Mouse (Mus musculus): Measurements from ENCODE around the gene Mpp4. TPM values are rescaled to one million over a fixed set of nuclear protein-coding genes. Genes with fewer than 3 reads are reported as not detected.

Mpp4 gene
- polyA plus RNA-seq, 1 experiment from 2014 or later = 0.16 TPM

GRCm38 (mm10) chr1:59180003-59180402 is 16.8 kb upstream of the Mpp4 start:
- no peak overlapping the region for H3K27ac ChIP-seq
- peaks cover 43% of the 10 kb centered on the region for H3K36me3 ChIP-seq (ENCODE audit: inconsistent target)
- 64% methylated on average over 3 of the region's 3 CpGs for WGBS (ENCODE audit: missing documents)

GRCm38 (mm10) chr1:59178401-59178800 is 15.2 kb upstream of the Mpp4 start:
- peaks cover 36% of the 10 kb centered on the region for H3K36me3 ChIP-seq (ENCODE audit: inconsistent target)
- 96% methylated on average over 10 of the region's 10 CpGs for WGBS (ENCODE audit: missing documents)
- no peaks in the 10 kb centered on the region for H3K79me2 ChIP-seq (ENCODE audit: inconsistent target)
- H3K27ac ChIP-seq = no peak overlapping the region
- H3K4me3 ChIP-seq (ENCODE audit: inconsistent target) = no peak overlapping the region

More at GRCm38 (mm10) chr1:59180003-59180402, 16.8 kb upstream of the Mpp4 start:
- no peak overlapping the region for H3K4me3 ChIP-seq (ENCODE audit: inconsistent target)
- H3K79me2 ChIP-seq (ENCODE audit: inconsistent target) = no peaks in the 10 kb centered on the region

GRCm38 (mm10) chr1:59174514-59175373 is 11.6 kb upstream of the Mpp4 start:
- H3K4me3 ChIP-seq (ENCODE audit: inconsistent target) = no peak overlapping the region
- 73% methylated on average over 10 of the region's 10 CpGs for WGBS (ENCODE audit: missing documents)
- no peaks in the 10 kb centered on the region for H3K79me2 ChIP-seq (ENCODE audit: inconsistent target)
- H3K36me3 ChIP-seq (ENCODE audit: inconsistent target) = peaks cover 30% of the 10 kb centered on the region
- H3K27ac ChIP-seq = no peak overlapping the region

GRCm38 (mm10) chr1:59173023-59173422 is 9.8 kb upstream of the Mpp4 start:
- H3K27ac ChIP-seq = no peak overlapping the region
- H3K36me3 ChIP-seq (ENCODE audit: inconsistent target) = peaks cover 24% of the 10 kb centered on the region
- WGBS (ENCODE audit: missing documents) = 36% methylated on average over 5 of the region's 5 CpGs
- no peak overlapping the region for H3K4me3 ChIP-seq (ENCODE audit: inconsistent target)
- no peaks in the 10 kb centered on the region for H3K79me2 ChIP-seq (ENCODE audit: inconsistent target)

DNA sequence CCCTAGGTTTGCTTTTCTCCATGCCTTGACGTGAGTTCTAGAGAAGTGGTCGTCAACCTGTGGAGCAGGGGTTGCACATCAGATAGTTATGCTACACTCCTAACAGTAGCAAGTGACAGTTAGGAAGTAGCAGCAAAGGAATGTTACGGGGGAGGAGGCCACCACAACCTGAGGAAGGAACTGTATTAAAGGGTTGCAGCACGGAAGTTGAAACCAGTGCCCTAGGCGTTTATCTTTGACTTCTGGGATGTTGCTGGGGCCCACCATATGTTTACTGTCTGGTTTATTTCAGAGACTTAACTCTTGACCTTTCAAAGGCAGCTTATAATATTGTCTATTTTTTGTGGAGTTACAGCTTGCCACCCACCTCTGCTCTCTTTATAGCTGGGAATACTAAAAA is 8.7 kb upstream of the Mpp4 start:
- H3K4me3 ChIP-seq (ENCODE audit: inconsistent target) = no peak overlapping the region
- H3K79me2 ChIP-seq (ENCODE audit: inconsistent target) = no peaks in the 10 kb centered on the region
- no peak overlapping the region for H3K27ac ChIP-seq
- peaks cover 29% of the 10 kb centered on the region for H3K36me3 ChIP-seq (ENCODE audit: inconsistent target)
- WGBS (ENCODE audit: missing documents) = 36% methylated on average over 5 of the region's 5 CpGs

GRCm38 (mm10) chr1:59170290-59170689 is 7.1 kb upstream of the Mpp4 start:
- Histone ChIP-seq H3K4me3 (ENCODE audit: inconsistent target) (no peak overlapping the region), H3K27ac (no peak overlapping the region), H3K79me2 (ENCODE audit: inconsistent target) (no peaks in the 10 kb centered on the region), H3K36me3 (ENCODE audit: inconsistent target) (peaks cover 36% of the 10 kb centered on the region)
- WGBS (ENCODE audit: missing documents) = 70% methylated on average over 8 of the region's 8 CpGs

DNA sequence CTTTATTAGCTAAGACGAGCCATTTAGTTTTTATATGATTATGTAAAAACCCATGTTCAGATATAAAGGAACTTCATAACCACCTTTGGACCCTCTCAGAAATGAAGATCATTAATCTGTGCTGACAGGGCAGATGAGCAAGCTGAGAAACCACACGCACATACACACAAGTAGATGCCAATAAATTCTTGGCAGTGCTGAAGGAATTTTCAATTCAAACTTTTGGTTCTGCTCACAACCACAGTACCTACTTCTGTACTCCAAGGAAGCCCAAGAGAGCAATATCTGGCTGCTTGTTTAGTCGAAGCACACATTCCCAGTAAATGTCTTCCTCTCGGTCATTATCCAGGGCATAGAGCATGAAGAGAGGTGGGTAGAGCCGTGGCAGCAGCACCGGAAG is 6.4 kb upstream of the Mpp4 start:
- WGBS (ENCODE audit: missing documents) = 94% methylated on average over 6 of the region's 6 CpGs
- Histone ChIP-seq H3K4me3 (ENCODE audit: inconsistent target) (no peak overlapping the region), H3K27ac (no peak overlapping the region), H3K79me2 (ENCODE audit: inconsistent target) (no peaks in the 10 kb centered on the region), H3K36me3 (ENCODE audit: inconsistent target) (peaks cover 36% of the 10 kb centered on the region)

DNA sequence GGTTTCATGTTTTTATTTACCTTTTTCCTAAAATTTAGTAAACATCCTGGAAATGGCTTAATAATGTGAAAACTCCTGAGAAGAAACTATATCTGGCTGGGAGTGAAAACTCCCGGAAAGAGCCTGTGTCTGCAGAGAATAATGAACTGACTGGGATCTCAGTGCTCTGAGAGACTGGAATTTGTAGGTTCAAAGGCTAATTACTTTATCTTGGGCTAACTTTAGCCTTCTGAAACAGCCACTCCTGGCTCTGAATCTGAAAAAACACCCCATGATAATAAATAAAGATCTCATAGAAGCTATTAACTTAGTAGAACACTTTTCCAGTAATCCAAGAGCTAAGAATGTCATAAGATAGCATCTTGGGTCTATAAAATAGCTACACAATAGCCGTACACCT is 5.4 kb upstream of the Mpp4 start:
- no peak overlapping the region for H3K27ac ChIP-seq
- H3K4me3 ChIP-seq (ENCODE audit: inconsistent target) = no peak overlapping the region
- WGBS (ENCODE audit: missing documents) = 97% methylated on average over 2 of the region's 2 CpGs
- peaks cover 38% of the 10 kb centered on the region for H3K36me3 ChIP-seq (ENCODE audit: inconsistent target)
- no peaks in the 10 kb centered on the region for H3K79me2 ChIP-seq (ENCODE audit: inconsistent target)

GRCm38 (mm10) chr1:59167654-59168425 is 4.7 kb upstream of the Mpp4 start:
- WGBS (ENCODE audit: missing documents) = 93% methylated on average over 4 of the region's 4 CpGs
- Histone ChIP-seq H3K36me3 (ENCODE audit: inconsistent target) (peaks cover 42% of the 10 kb centered on the region), H3K79me2 (ENCODE audit: inconsistent target) (no peaks in the 10 kb centered on the region), H3K4me3 (ENCODE audit: inconsistent target) (no peak overlapping the region), H3K27ac (no peak overlapping the region)

DNA sequence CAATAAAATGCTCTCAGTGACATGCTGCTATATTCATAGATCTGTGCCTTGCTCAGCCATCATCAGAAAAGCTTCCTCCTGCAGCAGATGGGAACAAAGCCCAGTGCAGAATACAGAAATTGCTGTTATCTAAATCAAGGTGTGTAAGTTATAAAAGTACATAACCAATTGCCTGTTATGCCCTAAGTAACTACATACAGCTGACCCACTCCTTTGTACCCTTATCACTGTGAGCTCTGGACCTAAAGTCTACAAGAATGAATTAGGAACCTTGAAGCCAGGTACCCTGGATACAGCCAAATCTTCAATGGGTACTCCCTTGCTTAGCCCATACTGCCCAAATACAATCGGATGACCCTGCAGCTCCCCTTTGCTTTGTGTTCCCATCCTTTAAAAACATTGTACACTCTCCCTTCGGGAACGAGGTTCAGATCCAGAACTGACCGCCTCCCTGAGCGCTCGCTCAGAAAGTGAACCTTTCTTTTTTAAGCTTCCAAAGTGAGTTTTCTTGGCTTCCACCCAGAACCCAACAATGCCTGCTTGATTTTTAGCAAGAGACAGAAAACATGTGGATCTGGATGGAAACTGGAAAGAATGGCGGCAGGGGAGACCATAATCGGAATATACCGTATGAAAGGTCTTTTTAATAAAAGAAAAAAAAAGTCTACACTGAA is 3.2 kb upstream of the Mpp4 start:
- WGBS (ENCODE audit: missing documents) = 96% methylated on average over 9 of the region's 9 CpGs
- H3K27ac ChIP-seq = no peak overlapping the region
- peaks cover 42% of the 10 kb centered on the region for H3K36me3 ChIP-seq (ENCODE audit: inconsistent target)
- H3K79me2 ChIP-seq (ENCODE audit: inconsistent target) = no peaks in the 10 kb centered on the region
- H3K4me3 ChIP-seq (ENCODE audit: inconsistent target) = no peak overlapping the region

GRCm38 (mm10) chr1:59163918-59164317 is 729 bp upstream of the Mpp4 start:
- 100% methylated on average over 5 of the region's 5 CpGs for WGBS (ENCODE audit: missing documents)
- Histone ChIP-seq H3K36me3 (ENCODE audit: inconsistent target) (peaks cover 28% of the 10 kb centered on the region), H3K27ac (no peak overlapping the region), H3K79me2 (ENCODE audit: inconsistent target) (no peaks in the 10 kb centered on the region), H3K4me3 (ENCODE audit: inconsistent target) (no peak overlapping the region)

DNA sequence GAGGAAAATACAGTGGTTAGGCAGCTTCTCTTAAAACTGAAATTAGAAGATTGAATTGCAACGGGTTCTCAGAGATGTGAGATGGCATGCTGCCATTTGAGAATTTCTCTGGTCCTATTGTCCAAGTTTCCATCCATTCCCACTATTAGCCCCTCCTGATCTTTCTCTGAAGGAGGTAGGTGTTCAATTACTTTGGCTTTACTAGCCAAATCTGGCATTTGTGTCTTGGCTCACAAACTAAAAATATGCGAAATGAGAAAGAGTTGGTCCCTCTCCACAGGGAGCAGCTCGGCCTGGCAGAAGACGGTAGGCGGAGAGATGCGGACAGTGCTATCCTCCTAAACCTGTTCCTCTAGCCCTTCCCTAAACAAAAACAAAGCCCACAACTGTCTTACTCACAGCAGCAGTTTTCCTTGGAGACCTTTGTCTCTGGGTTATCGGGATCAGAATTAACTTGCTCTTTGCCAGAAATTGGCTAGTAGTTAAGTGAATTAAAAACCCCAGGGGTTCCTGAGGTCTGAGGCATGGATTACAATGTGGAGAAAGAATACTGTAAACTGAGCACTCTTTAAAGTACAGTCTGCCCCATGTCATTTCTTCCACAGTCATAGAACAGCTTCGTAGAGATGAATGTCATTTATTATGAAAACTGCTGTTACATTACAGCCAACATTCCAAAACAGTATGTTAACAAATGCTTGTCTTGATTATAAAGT is 722 bp downstream of the Mpp4 start:
- WGBS (ENCODE audit: missing documents) = 77% methylated on average over 8 of the region's 8 CpGs
- Histone ChIP-seq H3K4me3 (ENCODE audit: inconsistent target) (no peak overlapping the region), H3K27ac (no peak overlapping the region), H3K79me2 (ENCODE audit: inconsistent target) (no peaks in the 10 kb centered on the region), H3K36me3 (ENCODE audit: inconsistent target) (peaks cover 19% of the 10 kb centered on the region)

DNA sequence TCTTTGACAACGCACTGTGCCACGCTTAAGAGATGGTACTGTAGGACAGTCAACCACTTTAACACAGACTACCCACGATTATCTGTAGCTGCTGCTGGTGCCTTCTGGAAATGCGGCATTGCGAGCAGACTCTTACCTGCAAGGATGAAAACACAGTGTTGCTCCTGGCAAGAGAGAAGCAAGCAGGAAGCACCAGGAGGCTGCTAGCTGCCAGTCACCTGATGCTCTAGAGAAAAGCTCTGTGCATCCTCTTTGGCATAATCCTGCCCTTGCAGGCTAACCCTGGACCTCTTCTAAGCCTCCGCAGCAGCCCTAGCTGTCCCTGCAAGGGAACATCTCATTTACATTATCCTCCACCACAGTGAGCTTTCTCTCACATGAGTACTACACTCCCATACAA is 1.8 kb downstream of the Mpp4 start:
- WGBS (ENCODE audit: missing documents) = 97% methylated on average over 6 of the region's 6 CpGs
- Histone ChIP-seq H3K79me2 (ENCODE audit: inconsistent target) (no peaks in the 10 kb centered on the region), H3K36me3 (ENCODE audit: inconsistent target) (peaks cover 8% of the 10 kb centered on the region), H3K4me3 (ENCODE audit: inconsistent target) (no peak overlapping the region), H3K27ac (no peak overlapping the region)

GRCm38 (mm10) chr1:59160871-59161270 is 2.3 kb downstream of the Mpp4 start:
- Histone ChIP-seq H3K27ac (no peak overlapping the region), H3K4me3 (ENCODE audit: inconsistent target) (no peak overlapping the region), H3K36me3 (ENCODE audit: inconsistent target) (peaks cover 6% of the 10 kb centered on the region; the same call in 1 of the 2 replicates), H3K79me2 (ENCODE audit: inconsistent target) (no peaks in the 10 kb centered on the region)
- WGBS (ENCODE audit: missing documents) = 76% methylated on average over 6 of the region's 6 CpGs
